Mouse (Mus musculus) monocyte, adult 59 days (primary cell): ENCODE results near the gene Olfr975. TPM values are rescaled to one million over a fixed set of nuclear protein-coding genes. Genes with fewer than 3 reads are reported as not detected.

ENCODE experiments used
- total RNA-seq, 2 experiments: library from RNA; stranded (reverse); gene quantifications; one replicate each; pipeline ENCODE4 v1.2.4; 2023

Gene Olfr975
- not detected for total RNA-seq

DNA sequence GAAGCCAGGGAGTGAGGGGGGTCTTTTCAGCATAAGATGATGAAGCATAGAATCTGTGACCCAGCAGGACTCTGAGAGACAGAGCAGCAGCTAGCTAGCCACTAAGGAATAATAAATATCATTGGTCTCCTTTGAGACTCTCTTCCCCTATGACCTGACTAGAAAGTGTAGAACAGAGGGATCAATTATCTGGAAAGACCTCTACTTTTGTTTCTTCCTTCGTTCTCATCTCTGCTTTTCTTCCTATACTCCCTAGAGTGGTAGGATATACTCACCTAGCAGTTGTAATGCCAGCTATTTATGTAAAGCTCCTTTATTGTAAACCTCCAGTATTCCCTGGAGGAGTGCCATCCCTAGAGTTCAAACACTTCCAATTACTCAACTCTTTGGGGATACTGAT is at the start of gene Olfr975:
Gene Olfr975, minus strand, starts transcription at position 101 of the 400 bp plus-strand sequence.

DNA sequence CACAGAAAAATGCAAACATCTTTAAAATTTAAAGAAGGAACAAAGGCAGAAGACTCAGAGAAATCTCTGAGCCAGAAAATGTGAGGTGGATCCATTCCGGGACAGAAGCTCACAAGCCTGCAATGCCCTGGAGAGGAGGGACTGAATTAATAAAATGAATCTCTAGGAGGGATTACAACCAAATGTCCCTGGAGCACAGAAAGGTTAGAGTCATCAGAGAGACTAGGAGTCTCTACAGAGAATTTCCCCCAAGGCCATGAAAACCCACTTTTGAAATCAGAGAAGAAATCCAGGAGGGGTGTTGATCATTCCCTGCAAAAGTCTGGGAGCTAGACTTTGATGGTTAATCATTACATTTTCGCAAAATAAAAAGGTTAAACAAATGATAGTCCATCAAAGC is 40.0 kb upstream of the Olfr975 start, which contains the start of gene Olfr978:
Gene Olfr978, plus strand, starts transcription at position 301 of the 400 bp plus-strand sequence.

DNA sequence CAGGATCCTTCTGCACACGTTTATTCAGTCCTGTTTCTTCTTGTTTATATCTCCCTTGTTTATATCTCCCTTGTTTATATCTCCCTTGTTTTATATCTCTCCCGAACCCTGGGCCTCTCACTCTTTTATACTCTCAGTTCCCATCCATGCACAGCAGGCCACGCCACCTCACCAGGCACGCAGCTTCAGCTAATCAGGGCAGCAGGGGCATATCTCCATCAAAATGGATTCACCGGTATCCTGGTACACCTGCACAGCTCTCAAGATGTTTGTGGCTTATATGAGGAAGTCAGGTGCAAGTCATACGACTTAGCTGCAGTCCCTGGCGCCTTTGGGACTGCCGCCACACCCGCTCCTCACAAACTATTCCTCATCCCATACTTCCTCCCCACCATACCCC is 9.2 kb upstream of the Olfr975 start, which contains the start of gene Olfr976:
Gene Olfr976, minus strand, starts transcription at position 101 of the 400 bp plus-strand sequence.

GRCm38 (mm10) chr9:39937201-39937600 is 14.6 kb downstream of the Olfr975 start, which contains the start of gene Olfr974:
Olfr974 (plus strand) TSS chr9:39937501.

GRCm38 (mm10) chr9:39907036-39907435 is 44.8 kb downstream of the Olfr975 start, which contains the start of gene Olfr229:
Olfr229 (plus strand) TSS chr9:39907336.

Other genes starting within 250 kb of the Olfr975 start
- not detected for gene Olfr149, start 244.9 kb downstream of the Olfr975 start, total RNA-seq
- not detected for gene Olfr965, start 240.7 kb downstream of the Olfr975 start, total RNA-seq
- gene Olfr150, start 221.1 kb downstream of the Olfr975 start, total RNA-seq: not detected
- gene Olfr967, start 205.8 kb downstream of the Olfr975 start, total RNA-seq: not detected
- not detected for gene Olfr968, start 168.8 kb downstream of the Olfr975 start, total RNA-seq
- not detected for gene Olfr969, start 161.1 kb downstream of the Olfr975 start, total RNA-seq
- not detected for gene Olfr970, start 143.2 kb downstream of the Olfr975 start, total RNA-seq
- not detected for gene Olfr971, start 115.2 kb downstream of the Olfr975 start, total RNA-seq
- gene Olfr972, start 85.6 kb downstream of the Olfr975 start, total RNA-seq: not detected
- gene Olfr229, start 44.7 kb downstream of the Olfr975 start, total RNA-seq: not detected
- gene Olfr974, start 14.5 kb downstream of the Olfr975 start, total RNA-seq: not detected
- not detected for gene Olfr976, start 9.1 kb upstream of the Olfr975 start, total RNA-seq
- gene Olfr978, start 40.1 kb upstream of the Olfr975 start, total RNA-seq: not detected
- not detected for gene Olfr979, start 51.4 kb upstream of the Olfr975 start, total RNA-seq
- not detected for gene Olfr980, start 57.5 kb upstream of the Olfr975 start, total RNA-seq
- not detected for gene Olfr981, start 69.4 kb upstream of the Olfr975 start, total RNA-seq
- gene Olfr982, start 121.8 kb upstream of the Olfr975 start, total RNA-seq: not detected
- not detected for gene Olfr983, start 141.5 kb upstream of the Olfr975 start, total RNA-seq
- gene Olfr984, start 162.2 kb upstream of the Olfr975 start, total RNA-seq: not detected
- gene Olfr985, start 178.1 kb upstream of the Olfr975 start, total RNA-seq: not detected
- gene Tmem225, start 196.1 kb upstream of the Olfr975 start, total RNA-seq: not detected
- gene Olfr986, start 228.9 kb upstream of the Olfr975 start, total RNA-seq: not detected
- 1 to 10 TPM; 1.5 to 2.0 TPM for gene Zfp202, start 240.3 kb upstream of the Olfr975 start, total RNA-seq